Mouse (Mus musculus): ENCODE results near the gene Kif5c. TPM values are rescaled to one million over a fixed set of nuclear protein-coding genes. Genes with fewer than 3 reads are reported as not detected.

The Kif5c gene
- polyA plus RNA-seq (2012; rRNA removed) = 408 and 495 TPM in 2 replicates

DNA sequence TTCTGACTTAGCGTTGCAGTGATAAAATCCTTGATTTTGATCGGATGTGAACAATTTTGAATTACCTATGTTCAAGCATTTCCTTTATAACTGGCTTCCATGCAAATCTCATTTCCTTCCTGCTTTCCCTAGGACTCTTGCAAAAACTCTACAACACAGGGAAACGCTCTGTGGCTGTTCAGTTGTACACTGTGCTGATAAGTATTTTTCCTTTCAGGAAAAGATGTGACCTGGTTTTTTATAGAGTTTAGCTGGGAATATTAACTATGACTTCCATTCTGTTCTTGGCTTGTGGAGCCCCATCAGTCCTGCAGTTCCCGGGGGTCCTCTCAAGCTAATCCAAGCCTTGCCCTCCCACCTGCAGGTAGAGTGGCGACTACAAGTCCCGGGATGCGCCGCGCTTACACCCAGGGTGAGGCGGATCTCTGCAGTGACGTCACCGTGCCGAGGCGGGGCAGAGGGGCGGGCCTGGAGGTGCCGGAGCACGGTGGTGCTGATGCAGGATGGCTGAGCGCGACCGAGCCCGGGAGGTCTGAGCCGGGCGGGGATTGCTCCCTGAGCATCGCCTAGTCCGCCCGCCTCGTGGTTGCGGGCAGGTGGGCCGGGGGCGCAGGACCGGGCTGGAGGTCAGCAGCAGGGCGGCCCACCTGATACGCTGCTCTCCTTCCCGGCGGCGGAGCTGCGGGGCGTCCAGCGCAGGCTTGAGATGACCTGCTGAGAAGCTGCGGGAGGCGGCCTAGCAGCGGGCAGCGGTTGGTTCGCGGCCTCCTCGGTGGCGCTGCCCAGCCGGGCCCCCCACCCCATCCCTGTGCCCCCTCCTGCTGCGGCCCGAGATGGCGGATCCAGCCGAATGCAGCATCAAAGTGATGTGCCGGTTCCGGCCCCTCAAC, at the start of gene Kif5c:
Kif5c (plus strand) TSS at position 470 of the 890 bp plus-strand sequence.
- Histone ChIP-seq H3K4me1 (ENCODE audit: control insufficient read depth, insufficient read depth, low read length) (peaks cover 1% of the 10 kb centered on the region; the same call in 1 of the 2 replicates), H3K4me3 (ENCODE audit: insufficient read depth, low read length) (peak within 1 kb of the TSS; percentile 78), H3K27ac (ENCODE audit: insufficient read depth, low read length) (peak within 1 kb of the TSS; percentile 71)
- TF ChIP-seq CTCF (IDR thresholded peaks at IDR 0.05; ENCODE audit: extremely low read depth, insufficient read depth, low read length) = no peak
- peak; percentile 91 for TF ChIP-seq POLR2A (IDR thresholded peaks at IDR 0.05; ENCODE audit: extremely low read depth, insufficient read depth, low read length)

DNA sequence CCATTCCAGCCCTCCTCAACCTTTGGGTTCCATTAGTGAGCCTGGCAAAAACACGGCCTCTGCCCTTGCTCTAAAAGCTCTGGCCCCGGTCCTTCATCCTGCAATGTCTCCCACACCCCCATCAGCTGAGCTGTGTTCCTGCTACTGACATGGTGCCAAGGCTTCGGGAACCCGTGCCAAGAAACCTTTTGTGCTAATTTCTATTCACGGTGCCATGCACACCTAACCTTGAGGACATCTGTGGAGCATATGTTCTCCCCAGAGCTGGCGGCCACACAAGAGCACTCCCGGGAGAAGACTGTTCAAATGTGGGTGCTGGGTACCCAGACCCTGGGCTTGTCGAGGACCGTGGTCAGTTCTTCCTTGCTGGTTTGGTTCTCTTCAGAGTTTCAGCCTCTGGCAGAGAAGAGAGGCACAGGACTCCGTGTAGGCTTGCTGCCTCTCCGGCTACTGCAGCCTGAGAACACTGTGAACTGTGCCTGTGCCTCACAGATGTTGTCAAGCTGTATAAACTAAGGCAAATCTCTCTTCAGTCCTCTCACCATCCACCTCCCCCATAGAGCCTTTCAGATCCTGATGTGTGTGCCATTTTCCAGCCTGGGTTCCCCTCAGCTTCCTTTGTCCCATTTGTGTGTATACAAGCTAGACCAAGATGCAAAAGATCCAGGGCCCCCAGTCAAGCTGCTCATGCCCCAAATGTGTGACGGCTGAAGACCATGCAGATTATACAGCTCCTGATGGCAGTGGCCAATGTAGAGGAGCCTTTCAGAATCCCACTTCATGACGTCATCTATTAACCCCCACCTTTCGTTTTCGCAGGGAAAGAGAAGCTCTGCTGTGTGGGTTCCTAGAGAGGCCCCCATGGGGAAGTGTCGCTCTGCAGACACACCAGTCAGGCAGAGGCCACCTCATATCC, 49.0 kb upstream of the Kif5c start:
- H3K4me3 ChIP-seq (ENCODE audit: insufficient read depth, low read length) = no peak overlapping the region
- H3K27ac ChIP-seq (ENCODE audit: insufficient read depth, low read length) = no peak overlapping the region
- TF ChIP-seq POLR2A (IDR thresholded peaks at IDR 0.05; ENCODE audit: extremely low read depth, insufficient read depth, low read length) (no peak), CTCF (IDR thresholded peaks at IDR 0.05; ENCODE audit: extremely low read depth, insufficient read depth, low read length) (no peak)
- peaks cover 8% of the 10 kb centered on the region for H3K4me1 ChIP-seq (ENCODE audit: control insufficient read depth, insufficient read depth, low read length)

DNA sequence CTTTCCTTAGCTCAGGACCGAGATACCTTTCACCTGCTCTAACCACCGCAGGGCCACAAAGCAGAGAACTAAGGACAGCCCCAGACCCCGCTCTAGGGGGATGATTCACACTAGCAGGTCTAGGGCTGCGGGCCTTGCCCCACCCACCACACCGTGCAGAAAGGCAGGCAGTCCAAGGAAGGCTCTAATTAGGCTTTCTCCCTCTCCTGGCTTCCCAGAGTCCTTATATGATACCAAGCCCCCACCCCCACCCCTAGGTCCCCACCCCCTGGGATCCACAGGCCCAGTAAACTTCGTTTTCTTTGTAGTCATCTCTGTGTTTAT, 48.4 kb upstream of the Kif5c start:
- H3K4me3 ChIP-seq (ENCODE audit: insufficient read depth, low read length) = no peak overlapping the region
- TF ChIP-seq CTCF (IDR thresholded peaks at IDR 0.05; ENCODE audit: extremely low read depth, insufficient read depth, low read length) (no peak), POLR2A (IDR thresholded peaks at IDR 0.05; ENCODE audit: extremely low read depth, insufficient read depth, low read length) (no peak)
- no peak overlapping the region for H3K27ac ChIP-seq (ENCODE audit: insufficient read depth, low read length)
- peaks cover 8% of the 10 kb centered on the region for H3K4me1 ChIP-seq (ENCODE audit: control insufficient read depth, insufficient read depth, low read length)

DNA sequence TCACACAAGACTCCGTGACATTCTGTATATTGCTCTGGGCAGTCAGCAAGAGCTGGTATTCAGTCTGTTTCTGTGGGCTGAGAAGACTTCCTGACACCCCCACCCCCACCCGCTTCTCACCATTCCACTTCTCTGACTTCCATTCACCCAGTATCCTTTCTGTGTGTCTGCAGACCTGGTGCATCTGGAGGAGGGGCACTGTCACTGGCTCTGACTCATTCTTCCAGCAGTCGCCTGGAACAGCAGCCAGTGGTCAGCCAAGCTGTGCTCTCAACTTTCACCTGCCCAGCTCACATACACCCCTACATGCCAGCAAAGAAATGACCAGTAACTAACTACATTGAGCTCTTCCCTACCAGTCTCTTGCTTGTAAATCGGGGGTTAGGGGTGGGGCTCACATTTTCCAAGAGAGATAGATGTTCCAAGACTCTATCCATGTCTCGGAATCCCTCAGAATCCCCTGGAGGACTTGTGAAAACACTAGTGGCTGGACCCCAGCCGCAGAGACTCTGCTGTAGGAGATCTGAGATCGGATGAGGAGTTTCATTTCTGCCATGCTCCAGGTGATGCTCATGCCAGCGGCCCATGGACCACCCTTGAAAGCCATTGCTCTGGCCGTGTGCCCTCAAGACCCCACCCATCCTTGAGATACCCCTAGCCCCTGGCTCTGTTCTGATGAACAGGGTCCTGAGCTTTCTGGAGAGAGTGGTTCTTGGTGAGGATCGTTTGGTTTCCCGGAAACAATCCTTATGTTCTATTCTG, 47.8 kb upstream of the Kif5c start:
- H3K27ac ChIP-seq (ENCODE audit: insufficient read depth, low read length) = peak overlapping the region; percentile 42; the same call in 1 of the 2 replicates
- no peak for TF ChIP-seq CTCF (IDR thresholded peaks at IDR 0.05; ENCODE audit: extremely low read depth, insufficient read depth, low read length)
- TF ChIP-seq POLR2A (IDR thresholded peaks at IDR 0.05; ENCODE audit: extremely low read depth, insufficient read depth, low read length) = no peak
- peaks cover 8% of the 10 kb centered on the region for H3K4me1 ChIP-seq (ENCODE audit: control insufficient read depth, insufficient read depth, low read length)
- H3K4me3 ChIP-seq (ENCODE audit: insufficient read depth, low read length) = no peak overlapping the region

DNA sequence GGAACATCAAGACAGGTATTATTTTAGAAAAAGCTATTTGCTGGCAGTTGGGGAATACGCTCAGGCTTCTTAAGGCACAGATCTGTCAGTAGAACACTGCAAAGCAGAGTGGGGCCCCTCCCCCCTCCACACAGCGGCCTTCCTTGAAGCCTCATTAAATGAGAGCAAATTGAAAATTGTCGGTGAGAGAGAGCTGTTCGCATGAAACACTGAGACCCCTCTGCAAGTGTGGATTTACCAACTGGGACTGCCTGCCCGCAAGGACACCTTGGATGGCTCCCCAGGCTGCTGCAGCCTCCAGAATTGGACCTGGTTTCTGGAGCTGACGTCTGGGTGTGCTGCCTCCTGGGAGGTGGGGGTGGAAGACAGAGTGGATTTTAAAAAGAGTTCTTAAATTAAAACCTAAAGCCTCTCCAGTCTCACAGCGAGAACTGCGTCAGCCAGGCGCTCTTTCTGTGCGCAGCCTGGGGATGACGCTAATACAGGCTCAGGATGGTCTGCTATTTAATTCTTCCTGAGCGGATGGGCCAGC, 46.9 kb upstream of the Kif5c start:
- H3K4me3 ChIP-seq (ENCODE audit: insufficient read depth, low read length) = peak overlapping the region; percentile 12; the same call in 1 of the 2 replicates
- TF ChIP-seq CTCF (IDR thresholded peaks at IDR 0.05; ENCODE audit: extremely low read depth, insufficient read depth, low read length) = no peak
- TF ChIP-seq POLR2A (IDR thresholded peaks at IDR 0.05; ENCODE audit: extremely low read depth, insufficient read depth, low read length) = peak; percentile 64; the same call in 1 of the 2 replicates
- peak overlapping the region; percentile 42; the same call in 1 of the 2 replicates for H3K27ac ChIP-seq (ENCODE audit: insufficient read depth, low read length)
- H3K4me1 ChIP-seq (ENCODE audit: control insufficient read depth, insufficient read depth, low read length) = peaks cover 8% of the 10 kb centered on the region

DNA sequence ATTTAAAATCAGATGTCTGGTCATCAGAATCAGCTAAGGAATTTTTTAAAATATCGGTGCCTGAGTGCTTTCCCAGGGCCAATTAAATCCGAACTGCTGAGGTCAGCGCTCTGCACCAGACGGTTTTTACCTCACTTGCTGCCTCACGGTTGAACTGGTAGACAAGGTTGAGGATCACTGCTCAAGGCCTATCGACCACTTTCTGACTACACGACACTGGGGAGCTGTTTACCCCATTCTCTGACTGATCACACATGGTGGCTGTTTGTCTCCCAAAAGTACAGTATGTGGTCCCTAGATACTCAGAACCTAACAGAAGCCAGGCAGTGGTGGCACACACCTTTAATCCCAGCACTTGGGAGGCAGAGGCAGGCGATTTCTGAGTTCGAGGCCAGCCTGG, 46.4 kb upstream of the Kif5c start:
- TF ChIP-seq CTCF (IDR thresholded peaks at IDR 0.05; ENCODE audit: extremely low read depth, insufficient read depth, low read length) = no peak
- TF ChIP-seq POLR2A (IDR thresholded peaks at IDR 0.05; ENCODE audit: extremely low read depth, insufficient read depth, low read length) = no peak
- H3K27ac ChIP-seq (ENCODE audit: insufficient read depth, low read length) = peak overlapping the region; percentile 6; the same call in 1 of the 2 replicates
- peaks cover 8% of the 10 kb centered on the region for H3K4me1 ChIP-seq (ENCODE audit: control insufficient read depth, insufficient read depth, low read length)
- peak overlapping the region; percentile 12; the same call in 1 of the 2 replicates for H3K4me3 ChIP-seq (ENCODE audit: insufficient read depth, low read length)

DNA sequence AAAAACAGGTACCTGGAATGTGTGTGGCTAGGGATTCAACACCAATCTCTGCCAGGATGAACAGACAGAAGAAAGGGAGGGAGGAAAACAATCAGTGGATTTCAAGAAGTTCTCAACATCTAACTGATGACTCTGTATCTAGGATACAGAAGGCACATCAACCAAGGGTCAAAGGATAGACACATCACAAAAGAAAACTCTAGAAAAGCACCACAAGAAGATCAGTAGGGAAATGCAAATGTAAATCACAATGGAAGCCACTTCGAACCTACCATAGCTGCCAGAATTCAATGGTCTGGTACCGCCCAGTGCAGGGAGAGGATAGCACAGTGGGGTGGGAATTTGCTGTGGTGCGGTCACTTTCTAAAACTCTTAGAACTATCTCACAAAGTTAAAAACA, 45.8 kb upstream of the Kif5c start:
- H3K4me1 ChIP-seq (ENCODE audit: control insufficient read depth, insufficient read depth, low read length) = peaks cover 8% of the 10 kb centered on the region
- TF ChIP-seq POLR2A (IDR thresholded peaks at IDR 0.05; ENCODE audit: extremely low read depth, insufficient read depth, low read length) (no peak), CTCF (IDR thresholded peaks at IDR 0.05; ENCODE audit: extremely low read depth, insufficient read depth, low read length) (no peak)
- H3K4me3 ChIP-seq (ENCODE audit: insufficient read depth, low read length) = no peak overlapping the region

DNA sequence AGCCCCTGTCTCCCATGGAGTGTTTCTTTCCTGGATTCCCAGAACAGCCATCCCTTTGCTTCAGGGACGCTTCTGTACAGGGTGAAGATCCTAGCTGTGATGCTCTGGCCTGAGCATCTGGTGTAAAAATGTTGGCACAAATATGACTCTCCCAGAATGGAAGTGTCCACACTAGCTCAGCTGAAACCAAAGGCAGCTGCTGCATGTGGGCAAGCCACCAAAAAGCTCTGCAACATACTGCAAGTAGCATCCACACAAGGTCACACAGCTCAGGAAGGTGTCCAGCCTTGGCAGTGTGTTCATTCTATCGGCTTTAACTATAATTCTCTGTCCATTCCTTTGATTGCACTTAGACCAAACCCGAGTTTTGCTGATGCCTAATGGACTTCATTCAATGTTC, 38.5 kb upstream of the Kif5c start:
- Histone ChIP-seq H3K4me1 (ENCODE audit: control insufficient read depth, insufficient read depth, low read length) (no peaks in the 10 kb centered on the region), H3K4me3 (ENCODE audit: insufficient read depth, low read length) (no peak overlapping the region), H3K27ac (ENCODE audit: insufficient read depth, low read length) (no peak overlapping the region)
- TF ChIP-seq POLR2A (IDR thresholded peaks at IDR 0.05; ENCODE audit: extremely low read depth, insufficient read depth, low read length) (no peak), CTCF (IDR thresholded peaks at IDR 0.05; ENCODE audit: extremely low read depth, insufficient read depth, low read length) (no peak)

More for the DNA sequence above, 45.8 kb upstream of the Kif5c start:
- H3K27ac ChIP-seq (ENCODE audit: insufficient read depth, low read length) = no peak overlapping the region

Data from cortical plate, adult 2 months (tissue).